Mouse (Mus musculus) megakaryocyte, embryonic 14.5 days (primary cell): ENCODE data around the gene Prr18.

Experiments
- FLI1 ChIP-seq: IDR thresholded peaks from 2 replicates; pipeline ENCODE4 v1.6.1; 2012; ENCODE audit warnings: low read length, inconsistent platforms, mixed read lengths
- GATA1 ChIP-seq: IDR thresholded peaks from 3 replicates; pipeline ENCODE4 v1.6.1; 2012; ENCODE audit warnings: mixed read lengths, low read length, inconsistent platforms, borderline replicate concordance

- no peak for TF ChIP-seq GATA1
- no peak for TF ChIP-seq FLI1
These were observed 6.7 kb upstream of the Prr18 start for GRCm38 (mm10) chr17:8330602-8331001.
